Mouse (Mus musculus) frontal cortex, adult 2 months (tissue): ENCODE measurements around the gene B3gnt3. TPM values are rescaled to one million over a fixed set of nuclear protein-coding genes. Genes with fewer than 3 reads are reported as not detected.
A peak's percentile ranks its signal among the peaks of the same experiment; 100 is the strongest.
"Not testable (repeated sequence)": the region's sequence is repeated elsewhere in the genome, so short reads cannot be mapped to it uniquely, and the experiment has no call there.

Source experiments
- DNase-seq, 2 experiments: peaks; one replicate each; pipeline ENCODE4 v3.0.0; 2022; ENCODE audit warnings: low spot score in 1 of 2; ENCODE audit errors: extremely low spot score in 1 of 2
- polyA plus RNA-seq: library from polyadenylated mRNA; depleted of rRNA; stranded (reverse); fragments of >200 nt; gene quantifications from 2 replicates; pipeline ENCODE4 v1.2.3, GENCODE M21; 2012; rRNA removed

Gene B3gnt3
- 0.71 and 1.0 TPM in 2 replicates for polyA plus RNA-seq

DNA sequence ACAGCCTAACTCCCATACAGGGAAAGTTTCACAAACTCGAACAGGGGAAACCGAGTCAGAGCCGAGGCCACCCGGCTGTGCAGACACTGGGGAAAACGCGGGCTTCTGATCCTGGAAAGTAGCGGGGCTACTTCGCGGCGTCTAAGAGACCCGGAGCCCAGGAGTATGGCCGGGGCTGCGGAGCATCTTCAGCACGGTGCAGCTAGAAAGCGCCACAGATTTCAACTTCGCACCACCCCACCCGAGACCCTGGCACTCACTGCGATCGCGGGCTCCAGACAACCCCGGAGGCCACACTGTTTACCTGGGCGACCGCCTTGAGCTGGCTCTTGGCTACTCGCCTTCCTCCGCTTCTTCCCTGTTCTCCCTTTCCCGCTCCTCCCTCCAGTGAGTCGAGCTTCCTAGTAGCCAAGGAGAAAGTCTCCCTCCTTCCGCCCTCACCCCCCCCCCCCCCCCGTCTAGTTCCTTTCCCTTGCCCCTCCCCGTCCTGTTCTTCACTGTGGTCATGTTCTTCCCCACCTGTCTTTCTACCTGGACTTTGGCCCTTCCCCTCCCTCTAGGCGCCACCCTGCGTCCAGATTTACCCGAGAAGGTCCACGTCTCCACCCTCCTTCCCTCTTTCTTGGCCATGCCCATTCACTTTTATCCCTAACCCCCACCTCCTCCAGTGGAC lies at the start of gene B3gnt3:
B3gnt3 (minus strand) TSS at position 376 of the 673 bp plus-strand sequence.
- no peak for DNase-seq

DNA sequence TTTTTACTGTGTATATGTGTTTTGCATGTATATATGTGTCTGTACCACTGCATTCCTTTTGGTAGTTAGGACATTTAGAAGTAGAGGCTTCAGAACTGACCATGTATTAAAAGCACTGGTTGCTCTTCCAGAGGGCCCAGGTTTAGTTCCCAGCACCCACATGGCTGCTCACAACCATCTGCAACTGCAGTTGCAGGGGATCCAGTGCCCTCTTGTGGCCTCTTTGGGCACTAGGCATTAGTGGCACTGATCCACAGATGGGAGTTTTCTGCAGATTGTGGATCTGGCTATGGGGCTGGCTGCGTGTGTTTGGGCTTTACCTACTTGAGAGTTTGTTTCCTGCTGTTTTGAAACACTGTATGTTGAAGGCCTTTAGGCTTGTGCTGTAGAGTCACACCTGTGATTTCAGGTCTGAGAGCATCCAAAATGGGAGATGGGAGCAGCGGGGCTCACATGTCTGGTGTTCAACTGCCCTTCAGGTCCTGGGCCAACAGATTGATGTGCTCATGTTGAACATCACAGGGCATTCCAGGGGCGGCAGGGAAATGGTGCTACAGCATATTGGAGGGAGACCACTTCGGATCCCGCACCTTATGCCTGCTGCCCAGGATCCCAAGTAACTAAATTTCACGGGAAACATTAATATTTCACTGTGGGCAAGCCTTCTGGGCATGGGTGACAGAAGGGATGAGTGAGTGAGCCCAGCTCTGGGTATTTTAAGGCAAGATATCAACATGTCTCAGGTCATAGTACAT lies 47.9 kb upstream of the B3gnt3 start:
- DNase-seq, result not testable (repeated sequence)

DNA sequence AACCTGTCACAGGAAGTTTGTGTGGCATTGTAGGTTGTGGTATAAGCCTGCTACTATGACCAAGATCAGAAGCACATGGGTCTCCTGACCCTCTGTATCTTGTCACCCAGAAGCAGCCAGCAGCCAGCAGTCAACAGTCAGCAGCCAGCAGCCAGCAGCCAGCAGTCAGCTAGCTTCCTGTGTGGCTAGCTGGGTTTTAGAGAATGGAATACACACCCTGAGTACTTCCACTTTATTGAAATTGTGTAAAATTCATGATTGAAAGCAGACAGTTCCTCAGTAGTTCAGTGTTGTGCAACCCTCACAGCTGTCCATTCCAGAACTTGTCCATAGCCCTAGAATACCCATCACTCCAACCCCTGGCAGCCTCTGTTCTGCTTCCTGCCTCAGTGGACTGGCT lies 45.5 kb upstream of the B3gnt3 start:
- not testable (repeated sequence) for DNase-seq

DNA sequence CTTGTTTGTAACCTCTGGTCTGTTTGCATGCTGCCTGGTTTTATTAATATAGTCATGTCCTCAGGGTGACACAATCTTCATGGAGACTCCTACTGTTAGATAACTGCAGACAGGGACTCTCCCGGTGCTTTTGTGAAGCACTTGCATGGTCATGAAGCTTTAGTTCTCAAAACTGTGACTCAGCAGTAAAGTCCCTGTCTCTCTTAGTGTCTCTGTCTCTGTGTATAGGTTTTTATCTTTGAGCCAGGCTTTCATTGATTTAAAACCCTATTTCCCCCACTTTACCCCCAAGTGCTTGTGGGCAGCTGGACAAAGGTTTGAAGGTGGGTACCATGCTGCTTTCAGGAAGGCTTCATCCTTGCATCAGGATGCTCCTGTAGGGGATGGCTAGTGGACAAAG lies 43.7 kb upstream of the B3gnt3 start:
- DNase-seq, result no peak

DNA sequence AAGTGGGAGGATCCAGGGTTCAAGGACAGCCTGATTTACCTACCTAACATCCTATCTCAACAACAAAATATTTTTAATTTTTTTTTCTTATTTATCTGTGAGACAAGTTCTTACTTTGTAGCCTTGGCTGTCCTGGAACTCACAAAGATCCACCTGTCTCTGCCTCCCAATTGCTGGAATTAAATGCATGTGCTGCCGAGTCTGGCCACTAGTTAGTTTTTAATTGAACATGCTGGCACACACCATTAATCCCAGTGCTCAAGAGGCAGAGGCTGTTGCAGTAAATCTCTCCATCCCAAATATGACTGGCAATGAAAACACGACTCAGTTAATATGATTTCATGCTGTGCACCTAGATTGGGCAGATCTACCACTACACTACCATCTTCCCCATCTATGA lies 41.2 kb upstream of the B3gnt3 start:
- no peak for DNase-seq

DNA sequence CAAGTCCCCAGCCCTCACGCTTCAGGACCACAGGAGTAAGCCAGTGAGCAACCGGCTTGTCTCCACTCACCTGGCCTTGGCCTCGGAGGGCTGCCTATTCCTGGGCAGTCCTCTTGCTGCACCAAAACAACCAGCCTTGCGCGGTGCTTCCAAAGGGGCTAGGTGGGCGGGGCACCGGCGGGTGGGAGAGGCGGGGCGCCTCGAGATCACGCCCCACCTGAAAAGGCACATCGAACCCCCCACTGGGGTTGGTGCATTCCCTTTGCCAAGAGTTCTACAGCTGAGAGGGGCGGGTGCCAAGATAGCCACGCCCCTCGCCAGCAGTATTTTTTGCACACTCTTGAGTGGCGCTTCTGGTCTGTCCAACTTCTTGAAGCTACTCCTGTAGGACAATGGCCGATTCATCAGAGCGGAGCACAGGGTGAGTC lies 40.1 kb upstream of the B3gnt3 start:
- no peak for DNase-seq

DNA sequence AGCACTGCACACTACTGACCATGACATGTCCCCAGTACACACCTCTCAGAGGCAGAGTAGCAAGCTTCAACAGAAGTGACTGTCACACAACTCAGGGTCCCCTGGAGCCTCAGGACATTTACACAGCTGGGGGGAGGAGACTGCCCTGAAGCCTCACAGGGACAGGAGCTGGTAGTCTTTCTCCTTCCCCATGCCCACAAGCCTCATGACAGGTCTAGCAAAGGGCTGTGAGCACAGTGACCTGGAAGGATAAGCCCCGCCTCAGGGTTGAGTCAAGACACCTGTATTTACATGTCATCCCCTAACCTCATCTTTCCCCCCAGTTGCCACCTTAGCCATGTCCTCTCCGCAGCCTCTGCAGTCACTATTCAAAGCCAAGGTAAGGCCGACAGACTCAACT lies 39.6 kb upstream of the B3gnt3 start:
- DNase-seq, result no peak

DNA sequence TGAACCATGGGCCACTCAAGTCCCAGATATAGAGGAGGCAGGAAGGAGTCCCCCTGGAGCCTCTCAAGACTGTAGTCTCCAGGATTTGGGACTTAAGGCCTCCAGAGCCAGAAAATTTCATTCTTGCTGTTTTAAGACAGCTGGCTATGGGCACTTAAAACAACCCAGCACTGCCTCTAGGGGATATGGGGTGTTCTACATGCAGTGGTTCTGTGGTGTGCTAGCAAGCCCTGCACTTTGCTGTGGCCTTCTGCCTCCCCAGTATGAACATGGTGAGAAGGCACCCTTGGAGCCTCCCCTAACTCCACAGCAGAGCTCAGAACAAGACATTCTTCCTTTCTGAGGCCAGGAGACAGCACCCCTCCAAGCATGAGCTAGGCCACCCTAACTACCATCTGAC lies 36.7 kb upstream of the B3gnt3 start:
- DNase-seq, result not testable (repeated sequence)

DNA sequence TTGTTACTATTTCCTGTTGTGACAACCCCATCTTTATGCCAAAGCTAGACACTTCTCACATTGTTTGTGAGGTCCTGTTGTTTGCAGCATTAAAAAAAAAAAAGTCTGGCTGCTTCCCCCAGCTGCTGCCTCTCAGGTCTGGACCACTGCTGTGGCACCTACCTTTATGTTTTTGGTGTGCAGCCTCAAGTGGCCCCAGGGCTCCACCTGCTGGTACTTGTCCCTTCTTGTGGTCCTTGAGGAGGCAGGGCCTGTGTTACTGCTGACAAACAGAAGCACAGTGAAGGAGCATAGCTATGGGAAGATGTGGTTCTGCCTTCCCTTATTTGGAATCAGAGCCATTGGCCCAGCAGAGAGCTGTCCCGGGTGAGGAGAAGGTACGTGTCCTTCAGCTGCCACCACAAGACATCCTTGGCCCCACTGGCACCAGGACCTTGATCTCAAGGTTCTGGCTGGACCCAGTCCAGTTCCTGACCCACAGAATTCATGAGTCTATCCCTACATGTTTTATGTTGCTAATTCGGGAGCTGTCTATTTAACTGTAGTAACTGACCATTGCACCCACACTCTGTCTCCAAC lies 30.2 kb upstream of the B3gnt3 start:
- peak in 1 of 2 experiments; percentile 86 for DNase-seq

DNA sequence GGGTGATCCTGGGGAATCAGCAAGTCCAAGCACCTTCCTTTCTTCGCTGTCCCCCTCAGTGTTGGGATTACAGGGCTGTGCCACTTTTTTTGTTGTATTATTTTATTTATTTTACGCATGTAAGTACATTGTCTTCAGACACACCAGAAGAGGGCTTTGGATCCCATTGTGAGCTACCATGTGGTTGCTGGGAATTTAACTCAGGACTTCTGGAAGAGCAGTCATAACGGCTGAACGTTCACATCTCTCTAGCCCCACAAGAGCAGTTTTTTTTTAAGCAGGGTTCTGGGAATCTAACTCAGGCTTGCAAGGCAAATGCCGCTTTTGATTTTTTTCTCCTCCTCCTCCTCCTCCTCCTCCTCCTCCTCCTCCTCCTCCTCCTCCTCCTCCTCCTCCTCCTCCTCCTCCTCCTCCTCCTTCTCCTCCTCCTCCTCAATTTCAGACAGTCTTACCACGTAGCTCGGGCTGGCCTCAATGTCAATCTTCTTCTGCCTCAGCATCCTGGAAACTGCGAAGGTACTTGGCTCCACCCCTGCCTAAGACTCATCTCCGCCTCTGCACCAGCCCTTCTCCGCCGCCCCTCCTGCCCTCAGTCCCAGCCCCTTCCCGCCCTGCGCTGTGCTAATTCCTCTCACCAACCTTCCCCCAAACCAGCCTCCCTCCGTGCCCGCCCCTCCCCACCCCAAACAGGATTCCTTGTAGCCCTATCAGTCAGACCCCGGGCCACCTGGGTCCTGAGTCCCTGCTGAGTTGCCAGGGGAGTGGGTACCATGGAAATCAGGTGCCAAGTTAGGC lies 27.4 kb upstream of the B3gnt3 start:
- DNase-seq, result peak in 1 of 2 experiments; percentile 62

DNA sequence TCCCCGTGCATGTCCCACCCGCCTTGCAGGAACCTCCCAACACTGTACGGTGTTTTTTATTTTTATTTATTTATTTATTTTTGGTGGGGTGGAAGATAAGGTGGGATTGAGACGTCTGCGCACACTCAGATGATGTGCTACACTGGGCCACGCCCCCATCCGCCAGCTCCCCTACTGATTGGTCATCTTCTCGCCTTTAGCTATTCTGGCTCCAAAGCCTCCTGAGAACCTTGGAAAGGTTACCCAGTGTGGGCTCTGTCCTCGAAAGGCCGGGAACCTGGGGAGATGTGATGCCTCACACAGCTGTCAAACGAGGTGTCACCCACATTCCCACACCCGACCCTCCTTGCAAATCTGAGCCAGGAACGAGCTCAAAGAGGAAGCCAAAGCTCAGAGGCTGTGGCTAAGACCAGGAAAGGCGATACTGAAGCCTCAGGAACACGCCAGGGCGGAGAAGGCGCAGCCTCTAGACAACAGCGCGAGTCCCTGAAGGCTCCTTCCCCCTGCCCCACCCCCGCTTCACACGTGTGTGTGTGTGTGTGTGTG lies 26.7 kb upstream of the B3gnt3 start:
- peak in 1 of 2 experiments; percentile 66 for DNase-seq

DNA sequence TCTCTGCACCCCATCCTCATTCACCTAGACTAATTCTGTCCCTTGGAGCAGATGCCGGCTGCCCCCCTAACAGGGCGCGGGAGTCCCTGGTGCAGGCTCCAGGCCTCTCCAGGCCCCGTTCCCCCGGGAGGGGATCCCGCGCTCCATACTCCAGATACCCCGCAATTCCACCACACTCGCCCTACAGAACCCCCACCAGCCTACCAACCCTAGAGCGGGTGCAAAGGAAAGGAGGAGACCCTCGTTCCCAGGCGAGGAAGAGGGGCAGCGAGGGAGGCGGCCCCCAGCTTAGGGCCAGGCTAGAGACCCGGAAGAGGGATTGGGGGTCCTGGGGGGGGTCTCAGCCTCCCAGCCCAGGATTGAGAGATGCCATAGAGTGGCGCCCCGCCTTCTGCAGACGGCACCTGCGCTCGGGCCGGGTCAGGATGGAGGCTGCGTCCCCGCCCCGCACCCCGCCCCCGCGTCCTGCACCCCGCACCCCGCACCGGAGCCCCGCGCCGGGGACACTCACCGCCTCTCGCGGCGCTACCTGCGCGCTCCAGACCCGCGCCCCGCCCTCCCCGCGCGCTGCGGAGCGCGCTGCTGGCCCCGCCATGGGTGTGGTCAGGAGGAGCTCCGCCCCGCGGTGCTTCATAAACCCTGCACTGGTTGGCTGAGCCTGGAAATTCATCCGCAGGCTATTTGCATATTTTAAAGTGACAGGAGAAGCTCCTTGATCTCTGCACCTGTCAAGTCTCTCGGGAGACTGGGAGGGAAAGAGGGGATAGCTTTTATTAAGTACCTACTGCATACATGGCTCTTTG lies 23.7 kb upstream of the B3gnt3 start, which contains the start of gene Fcho1:
Fcho1 (minus strand) TSS at position 595 of the 803 bp plus-strand sequence.
- peak; percentile 82 to 91 for DNase-seq

DNA sequence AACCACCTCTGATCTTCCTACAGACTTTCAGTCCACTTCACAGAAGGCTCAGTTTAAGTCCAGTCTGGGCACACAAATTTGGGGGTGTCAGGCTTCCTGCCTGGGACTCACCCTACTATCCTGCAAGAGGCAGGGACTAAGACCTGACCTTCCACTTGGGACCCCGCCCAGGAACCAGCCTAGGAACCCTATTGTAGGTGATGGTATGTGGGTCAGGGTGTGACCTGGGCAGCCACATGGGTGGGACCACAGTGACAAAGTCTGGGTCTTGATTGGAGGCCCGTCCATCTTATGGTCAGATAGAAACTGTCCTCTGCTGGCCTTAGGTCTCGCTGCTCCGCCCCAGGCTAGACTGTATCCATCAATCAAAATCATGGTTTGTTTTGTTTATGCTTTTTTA lies 22.8 kb upstream of the B3gnt3 start:
- no peak for DNase-seq

DNA sequence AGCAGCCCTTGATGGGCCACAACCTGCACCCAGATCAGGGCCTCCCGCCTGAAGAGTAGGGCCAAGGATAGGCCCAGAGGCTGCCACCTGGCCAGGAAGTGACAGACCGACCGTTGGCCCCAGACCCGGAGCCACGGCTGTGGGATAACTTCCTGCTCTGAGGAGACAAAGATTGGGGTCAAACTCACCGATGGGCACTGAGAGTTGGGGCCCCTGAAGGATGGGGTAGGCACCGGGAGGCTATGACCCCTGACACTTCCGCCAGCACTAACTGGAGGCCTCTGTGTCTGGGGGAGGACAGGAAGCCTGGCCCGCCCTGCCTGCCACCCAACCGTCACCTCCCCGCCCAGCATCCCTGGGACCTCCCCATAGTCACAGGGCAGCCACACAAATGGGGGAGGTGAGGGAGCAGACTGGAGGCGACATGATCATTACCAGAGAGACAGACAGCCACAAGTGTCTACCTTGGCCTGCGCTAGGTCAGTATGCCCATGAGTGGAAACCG lies 21.5 kb upstream of the B3gnt3 start:
- no peak for DNase-seq

DNA sequence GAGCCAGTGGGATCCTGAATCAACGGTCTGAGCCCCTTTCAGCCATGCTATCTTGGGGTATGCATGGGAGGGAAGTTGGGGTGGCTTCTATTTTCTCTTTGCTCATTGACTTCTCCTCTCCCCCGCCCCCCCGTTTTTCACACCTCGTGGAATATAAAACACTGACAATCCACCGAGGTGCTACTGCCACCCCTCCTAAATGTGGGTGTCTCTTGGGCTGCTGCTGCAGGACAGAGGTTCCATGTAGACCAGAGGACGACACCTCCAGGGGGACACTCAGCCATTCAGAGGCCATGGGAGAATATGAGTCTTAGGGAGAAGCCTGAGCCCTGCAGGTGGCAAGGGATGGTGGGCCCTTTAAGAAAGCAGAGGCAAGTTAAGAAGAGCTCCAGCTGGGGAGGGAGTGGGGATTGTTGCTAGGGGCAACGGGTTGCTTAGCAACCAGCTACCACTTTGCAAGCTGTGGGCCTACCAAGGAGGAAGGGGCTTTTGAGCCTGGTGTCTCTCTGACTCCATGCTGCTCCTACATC lies 18.4 kb upstream of the B3gnt3 start:
- DNase-seq, result peak; percentile 73 to 79

DNA sequence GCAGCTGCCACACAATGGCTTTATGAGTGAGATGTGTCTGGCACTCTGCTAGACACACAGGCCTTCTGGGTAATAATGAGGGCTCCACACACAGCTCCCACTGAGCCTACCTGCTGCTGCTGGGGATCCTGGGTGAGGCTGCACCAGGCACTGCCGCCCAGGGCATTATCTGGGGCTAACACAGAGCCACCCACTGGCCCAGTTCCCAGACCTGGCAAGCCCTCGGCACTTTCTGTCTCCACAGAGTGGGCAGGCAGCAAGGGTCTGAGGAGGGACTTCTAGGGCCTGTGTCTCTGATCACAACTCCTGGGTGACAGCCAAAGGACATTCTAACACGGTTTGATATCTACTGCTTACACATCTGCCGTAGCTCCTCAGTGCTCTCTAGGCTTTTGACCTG lies 17.6 kb upstream of the B3gnt3 start:
- DNase-seq, result peak in 1 of 2 experiments; percentile 62

DNA sequence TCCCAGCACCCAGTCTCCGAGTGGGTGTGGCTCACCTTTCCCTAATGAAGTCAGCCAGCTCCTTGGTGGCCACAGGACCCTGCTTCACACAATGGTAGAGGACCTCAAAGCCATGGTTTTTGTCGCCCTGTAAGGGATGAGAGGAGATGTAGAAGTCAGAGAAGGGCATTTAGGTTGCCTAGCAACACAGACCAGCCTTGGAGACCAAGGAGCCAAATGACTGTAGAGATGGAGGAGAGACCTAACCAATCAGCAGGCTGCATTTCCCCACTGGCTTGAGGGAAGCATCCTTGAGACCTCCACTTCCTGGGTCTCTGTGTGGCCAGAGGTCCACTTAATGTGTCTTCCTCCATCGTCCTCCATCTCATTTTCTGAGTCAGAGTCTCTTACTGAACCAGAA lies 16.7 kb upstream of the B3gnt3 start:
- no peak for DNase-seq

DNA sequence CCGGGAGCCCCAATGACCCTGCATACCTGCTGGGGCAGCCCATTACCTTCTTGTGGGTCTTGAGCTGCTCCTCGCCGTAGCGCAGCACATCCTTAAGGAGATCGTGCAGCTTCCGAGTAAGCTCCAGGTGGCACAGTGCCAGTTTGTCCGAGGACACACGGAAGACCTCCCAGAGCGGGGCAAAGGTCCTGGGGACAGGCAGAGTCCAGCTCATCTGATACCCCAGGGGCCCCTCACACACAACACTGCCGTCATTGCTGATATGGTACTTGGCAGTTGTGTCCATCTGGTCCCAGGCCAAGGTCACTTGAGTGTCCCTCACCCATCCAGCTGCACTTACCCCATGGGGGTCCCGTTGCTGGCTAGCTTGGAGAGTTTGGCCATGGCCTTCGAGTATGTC lies 15.5 kb upstream of the B3gnt3 start:
- no peak for DNase-seq

DNA sequence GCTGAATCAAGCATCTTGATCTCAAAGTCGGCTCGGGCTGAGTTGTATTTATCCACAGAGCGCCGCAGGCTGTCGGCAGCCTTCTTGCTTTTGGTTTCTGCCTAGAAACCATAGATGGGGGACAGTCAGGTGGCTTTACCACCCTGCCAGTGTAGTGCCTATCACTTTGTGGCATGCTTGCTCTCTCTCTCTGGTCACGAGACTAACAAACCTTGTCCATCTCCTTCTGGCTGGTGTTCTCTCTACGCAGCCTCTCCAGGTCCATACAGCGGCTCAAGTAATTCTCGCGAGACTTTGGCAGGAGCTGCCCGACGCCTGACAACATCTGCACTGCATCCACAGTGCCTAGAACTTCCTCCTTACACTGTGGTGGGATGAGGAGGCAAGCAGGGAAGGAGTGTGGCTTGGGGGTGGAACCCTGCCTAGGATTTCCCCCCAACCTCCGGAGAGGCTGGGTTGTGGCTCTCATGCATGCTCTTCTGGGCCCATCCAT lies 15.0 kb upstream of the B3gnt3 start:
- no peak for DNase-seq
